Mouse (Mus musculus): ENCODE measurements around the gene E2f4. TPM values are rescaled to one million over a fixed set of nuclear protein-coding genes. Genes with fewer than 3 reads are reported as not detected.

Gene E2f4
- polyA plus RNA-seq (2015; fragmentation: Nextera tagmentation; extraction: Ambion mirVana) = 56.9 and 60.6 TPM in 2 replicates

DNA sequence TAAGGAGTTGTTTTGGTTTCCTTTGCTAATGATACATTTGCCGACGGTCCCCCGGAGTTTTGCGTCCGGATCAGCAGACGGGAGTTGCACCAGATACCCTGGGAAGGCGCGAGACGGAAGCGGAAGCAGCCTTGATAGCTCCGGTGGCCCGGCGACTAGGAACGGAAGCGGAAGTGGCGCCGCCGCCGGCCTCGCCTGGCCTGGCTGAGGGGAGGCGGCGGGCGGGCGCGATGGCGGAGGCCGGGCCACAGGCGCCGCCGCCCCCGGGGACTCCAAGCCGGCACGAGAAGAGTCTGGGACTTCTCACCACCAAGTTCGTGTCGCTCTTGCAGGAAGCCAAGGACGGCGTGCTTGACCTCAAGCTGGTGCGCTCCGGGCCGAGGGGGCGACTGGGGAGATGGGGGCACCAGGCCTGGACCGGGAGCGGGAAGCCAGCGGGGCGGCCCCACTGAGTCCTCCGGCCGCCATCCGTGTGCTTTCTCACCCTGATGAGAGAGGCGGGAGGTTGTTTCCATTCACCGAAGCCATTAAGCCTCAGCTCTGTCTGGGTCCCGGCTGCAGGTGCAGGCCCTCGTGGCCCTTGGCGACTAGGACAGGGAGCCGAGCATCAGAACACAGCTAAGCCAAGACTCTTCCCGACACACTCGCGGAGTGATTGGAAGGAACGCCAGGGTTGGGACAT lies at the start of gene E2f4:
Gene E2f4, plus strand, starts transcription at position 153 of the 682 bp plus-strand sequence.
- Histone ChIP-seq H3K9ac (peak within 1 kb of the TSS; percentile 96), H3K27me3 (no peaks in the 10 kb centered on the region), H3K27ac (peak within 1 kb of the TSS; percentile 40; the same call in 1 of the 2 replicates), H3K9me3 (replicated peaks) (no peaks in the 10 kb centered on the region), H3K4me2 (peak within 1 kb of the TSS; percentile 98), H3K36me3 (ENCODE audit: poor library complexity, severe bottlenecking) (peaks cover 40% of the 10 kb centered on the region), H3K4me1 (peaks cover 25% of the 10 kb centered on the region), H3K4me3 (peak within 1 kb of the TSS; percentile 100)
- under 1% methylated on average over 58 of the region's 58 CpGs for WGBS
- peak; percentile 94 for ATAC-seq

DNA sequence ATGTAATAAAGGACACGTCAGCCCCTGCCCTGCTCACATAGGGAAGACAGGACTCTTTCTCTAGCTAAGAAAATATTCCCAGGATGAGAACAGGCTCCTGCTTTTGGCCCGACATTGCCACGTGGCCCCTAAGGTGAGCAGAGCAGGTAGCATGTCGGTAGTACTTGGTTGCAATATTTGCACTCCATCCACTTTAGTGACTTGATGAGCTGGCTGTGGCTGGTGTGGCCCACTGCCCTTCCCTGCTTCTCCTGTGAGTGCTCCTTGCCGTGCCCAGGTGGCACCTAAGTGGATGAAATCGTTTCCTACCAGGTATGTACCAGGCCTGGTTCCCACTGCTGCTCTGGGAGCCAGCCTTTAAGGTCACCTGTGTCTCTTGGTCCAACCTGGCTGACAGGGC lies 45.5 kb upstream of the E2f4 start:
- Histone ChIP-seq H3K9me3 (replicated peaks) (no peaks in the 10 kb centered on the region), H3K4me2 (no peak overlapping the region), H3K4me3 (no peak overlapping the region), H3K4me1 (peaks cover 14% of the 10 kb centered on the region), H3K27ac (no peak overlapping the region), H3K36me3 (ENCODE audit: poor library complexity, severe bottlenecking) (peaks cover 53% of the 10 kb centered on the region), H3K27me3 (peaks cover 23% of the 10 kb centered on the region), H3K9ac (no peak overlapping the region)
- WGBS = 94% methylated on average over 6 of the region's 6 CpGs
- ATAC-seq = no peak

- WGBS = 95% methylated on average over 10 of the region's 10 CpGs
- peaks cover 14% of the 10 kb centered on the region for H3K4me1 ChIP-seq
- no peak overlapping the region for H3K4me2 ChIP-seq
- no peak overlapping the region for H3K27ac ChIP-seq
- H3K9ac ChIP-seq = no peak overlapping the region
- H3K9me3 ChIP-seq (replicated peaks) = no peaks in the 10 kb centered on the region
- ATAC-seq = no peak
- H3K4me3 ChIP-seq = no peak overlapping the region
- H3K36me3 ChIP-seq (ENCODE audit: poor library complexity, severe bottlenecking) = peaks cover 45% of the 10 kb centered on the region
- H3K27me3 ChIP-seq = peaks cover 30% of the 10 kb centered on the region
Measured at GRCm38 (mm10) chr8:105252680-105253537, 44.6 kb upstream of the E2f4 start.

GRCm38 (mm10) chr8:105253766-105254151 lies 43.7 kb upstream of the E2f4 start:
- peak overlapping the region; percentile 97 for H3K4me2 ChIP-seq
- no peak overlapping the region for H3K27ac ChIP-seq
- peak overlapping the region; percentile 59 for H3K4me3 ChIP-seq
- H3K27me3 ChIP-seq = peaks cover 39% of the 10 kb centered on the region
- peaks cover 17% of the 10 kb centered on the region for H3K4me1 ChIP-seq
- H3K36me3 ChIP-seq (ENCODE audit: poor library complexity, severe bottlenecking) = peaks cover 36% of the 10 kb centered on the region
- H3K9me3 ChIP-seq (replicated peaks) = no peaks in the 10 kb centered on the region
- 0 out of 2 replicates have a peak overlapping the region, but pooled peaks have one; percentile 13 for H3K9ac ChIP-seq
- peak; percentile 59 for ATAC-seq
- 29% methylated on average over 20 of the region's 20 CpGs for WGBS

DNA sequence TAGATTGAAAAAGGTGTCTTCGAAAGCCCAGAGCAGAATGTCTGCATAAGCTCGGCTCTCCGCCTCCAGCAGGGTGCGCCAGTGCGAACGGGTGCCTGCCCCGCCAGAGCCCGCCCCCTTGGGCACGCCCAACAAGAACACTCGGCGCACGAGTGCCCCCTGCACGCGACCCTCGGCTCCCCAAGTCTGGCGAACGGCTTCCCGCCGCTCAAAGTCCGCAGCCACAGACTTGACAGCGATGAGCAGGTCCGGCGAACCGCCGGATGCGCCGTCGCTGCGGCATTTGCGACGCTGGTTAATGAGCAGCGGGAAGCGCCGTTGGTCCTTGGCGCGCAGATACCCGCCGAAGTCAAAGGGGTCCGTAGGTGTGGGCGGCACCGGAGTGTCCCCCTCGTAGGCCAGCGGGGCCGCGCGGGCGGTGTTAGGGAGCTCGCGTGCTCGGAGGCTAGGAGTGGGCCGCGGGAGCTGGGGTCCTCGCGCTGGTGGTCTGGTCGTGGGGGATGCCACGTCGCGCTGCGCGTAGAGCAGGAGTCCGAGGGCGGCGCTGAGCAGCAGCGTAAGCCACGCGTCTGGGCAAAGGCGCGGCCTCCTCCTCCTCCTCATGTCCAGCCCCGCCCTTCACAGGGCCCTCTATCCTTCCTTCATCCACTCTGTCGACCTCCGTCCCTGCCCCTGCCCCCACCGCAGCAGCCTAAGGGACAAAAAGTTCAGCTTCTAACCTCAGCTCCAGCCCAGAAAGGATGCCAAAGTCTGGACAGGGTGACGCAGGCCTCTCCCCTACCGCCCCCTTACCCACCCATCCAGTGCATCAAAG lies 43.1 kb upstream of the E2f4 start:
- under 1% methylated on average over 74 of the region's 74 CpGs for WGBS
- Histone ChIP-seq H3K9me3 (replicated peaks) (no peaks in the 10 kb centered on the region), H3K36me3 (ENCODE audit: poor library complexity, severe bottlenecking) (peaks cover 30% of the 10 kb centered on the region), H3K27me3 (peaks cover 45% of the 10 kb centered on the region), H3K9ac (peak overlapping the region; percentile 71), H3K4me2 (peak overlapping the region; percentile 97), H3K4me1 (peaks cover 23% of the 10 kb centered on the region), H3K4me3 (peak overlapping the region; percentile 59), H3K27ac (no peak overlapping the region)
- ATAC-seq = peak; percentile 84

DNA sequence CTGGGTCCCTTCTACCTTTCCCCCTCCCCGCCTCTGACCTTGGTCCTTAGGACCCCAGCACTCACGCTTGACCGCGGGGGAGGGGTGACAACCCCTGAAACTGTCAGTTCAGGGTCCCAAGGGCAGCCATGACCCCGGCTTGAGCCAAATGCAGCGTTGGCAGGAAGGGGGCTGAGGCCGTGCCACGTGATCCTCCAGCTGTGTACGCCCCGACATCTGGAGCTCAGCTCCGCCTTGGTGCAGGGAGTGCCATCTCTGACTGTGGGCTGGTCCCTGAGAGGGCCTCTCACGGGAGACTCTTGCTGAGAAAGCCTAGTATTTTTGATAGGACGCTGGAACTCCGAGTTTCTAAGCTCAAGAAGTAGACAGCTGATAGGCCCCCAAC lies 42.5 kb upstream of the E2f4 start, which contains the start of gene B3gnt9:
Gene B3gnt9, minus strand, starts transcription at position 188 of the 385 bp plus-strand sequence.
- ATAC-seq = peak; percentile 12; the same call in 1 of the 2 replicates
- Histone ChIP-seq H3K27ac (no peak within 1 kb of the TSS), H3K9ac (peak within 1 kb of the TSS; percentile 71), H3K4me2 (peak within 1 kb of the TSS; percentile 97), H3K4me1 (peaks cover 29% of the 10 kb centered on the region), H3K9me3 (replicated peaks) (no peaks in the 10 kb centered on the region), H3K36me3 (ENCODE audit: poor library complexity, severe bottlenecking) (peaks cover 24% of the 10 kb centered on the region), H3K27me3 (peaks cover 51% of the 10 kb centered on the region), H3K4me3 (peak within 1 kb of the TSS; percentile 59)
- 3% methylated on average over 14 of the region's 14 CpGs for WGBS

DNA sequence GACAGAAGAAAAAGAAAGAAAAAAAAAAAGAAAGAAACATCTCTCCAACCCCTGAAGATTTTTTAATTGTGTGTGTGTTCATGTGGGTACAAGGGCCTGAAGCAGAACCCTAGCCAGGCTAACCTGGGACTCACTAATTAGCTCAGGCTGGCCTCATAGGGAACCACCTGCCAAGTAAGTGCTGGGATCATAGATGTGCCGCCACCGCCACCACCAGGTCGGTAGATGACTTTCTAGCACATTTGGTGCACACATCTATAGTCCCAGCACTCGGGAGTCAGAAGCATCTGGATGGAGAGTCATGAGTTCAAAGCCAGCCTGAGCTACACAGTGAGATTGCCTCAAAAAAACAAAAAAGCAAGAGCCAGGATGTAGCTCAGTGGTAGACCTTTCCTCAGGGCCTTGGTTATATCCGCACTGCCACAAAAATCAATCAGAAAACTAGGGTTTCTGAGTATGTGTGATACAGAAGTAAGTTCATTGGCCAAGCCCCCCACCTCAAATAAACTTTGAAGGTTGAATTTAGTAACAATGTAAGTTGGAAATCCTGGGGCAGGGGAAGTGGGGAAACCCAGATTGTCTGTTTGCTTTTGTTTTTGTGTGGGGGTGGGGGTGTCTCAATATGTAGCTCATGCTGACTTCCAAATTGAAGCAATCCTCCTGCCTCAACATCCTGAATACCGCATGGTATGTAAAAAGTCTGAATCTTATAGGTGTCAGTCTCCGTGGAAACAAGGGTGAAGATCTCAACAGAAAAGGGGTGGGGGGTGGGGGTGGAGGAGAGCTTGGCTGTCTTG lies 39.9 kb upstream of the E2f4 start:
- H3K36me3 ChIP-seq (ENCODE audit: poor library complexity, severe bottlenecking) = no peaks in the 10 kb centered on the region
- no peak for ATAC-seq
- WGBS = 72% methylated on average over 7 of the region's 7 CpGs
- H3K4me3 ChIP-seq = no peak overlapping the region
- peaks cover 73% of the 10 kb centered on the region for H3K27me3 ChIP-seq
- H3K4me2 ChIP-seq = no peak overlapping the region
- no peak overlapping the region for H3K9ac ChIP-seq
- H3K27ac ChIP-seq = no peak overlapping the region
- no peaks in the 10 kb centered on the region for H3K9me3 ChIP-seq (replicated peaks)
- peaks cover 30% of the 10 kb centered on the region for H3K4me1 ChIP-seq

GRCm38 (mm10) chr8:105258911-105259720 lies 38.3 kb upstream of the E2f4 start:
- ATAC-seq = peak; percentile 22
- Histone ChIP-seq H3K9me3 (replicated peaks) (no peaks in the 10 kb centered on the region), H3K9ac (peak overlapping the region; percentile 64), H3K4me1 (peaks cover 27% of the 10 kb centered on the region), H3K36me3 (ENCODE audit: poor library complexity, severe bottlenecking) (no peaks in the 10 kb centered on the region), H3K27me3 (peaks cover 88% of the 10 kb centered on the region), H3K4me2 (peak overlapping the region; percentile 79), H3K4me3 (peak overlapping the region; percentile 41), H3K27ac (no peak overlapping the region)
- WGBS = 2% methylated on average over 55 of the region's 55 CpGs

DNA sequence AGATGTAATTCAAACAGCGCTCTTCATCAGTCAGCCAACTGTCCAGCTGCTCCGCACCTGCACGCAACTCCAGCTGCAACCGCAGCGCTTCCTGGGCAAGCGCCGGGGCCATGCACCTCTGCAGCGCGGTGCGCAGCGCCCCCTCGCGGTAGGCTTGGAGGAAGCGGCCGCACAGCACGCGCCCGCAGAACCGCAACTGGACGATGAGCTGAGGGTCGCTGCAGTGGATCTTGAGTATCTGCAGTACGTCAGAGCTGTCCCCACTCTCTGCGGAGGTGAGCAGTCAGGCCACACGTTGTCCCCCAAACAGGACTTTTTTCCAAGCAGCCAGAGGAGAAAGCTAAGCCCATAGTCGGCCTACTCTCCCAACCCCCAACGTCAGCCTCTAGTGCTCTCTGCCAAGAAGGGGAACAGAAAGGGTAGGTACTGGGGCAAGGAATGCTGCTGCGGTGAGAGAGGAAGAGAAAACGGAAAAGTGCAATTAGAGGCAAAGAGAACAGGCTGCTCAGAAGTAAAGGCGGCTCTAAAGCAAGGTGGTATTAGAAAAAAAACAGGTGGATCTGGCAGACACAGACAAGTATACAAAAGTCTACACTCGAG lies 37.6 kb upstream of the E2f4 start:
- peak; percentile 51 for ATAC-seq
- H3K4me3 ChIP-seq = peak overlapping the region; percentile 41

DNA sequence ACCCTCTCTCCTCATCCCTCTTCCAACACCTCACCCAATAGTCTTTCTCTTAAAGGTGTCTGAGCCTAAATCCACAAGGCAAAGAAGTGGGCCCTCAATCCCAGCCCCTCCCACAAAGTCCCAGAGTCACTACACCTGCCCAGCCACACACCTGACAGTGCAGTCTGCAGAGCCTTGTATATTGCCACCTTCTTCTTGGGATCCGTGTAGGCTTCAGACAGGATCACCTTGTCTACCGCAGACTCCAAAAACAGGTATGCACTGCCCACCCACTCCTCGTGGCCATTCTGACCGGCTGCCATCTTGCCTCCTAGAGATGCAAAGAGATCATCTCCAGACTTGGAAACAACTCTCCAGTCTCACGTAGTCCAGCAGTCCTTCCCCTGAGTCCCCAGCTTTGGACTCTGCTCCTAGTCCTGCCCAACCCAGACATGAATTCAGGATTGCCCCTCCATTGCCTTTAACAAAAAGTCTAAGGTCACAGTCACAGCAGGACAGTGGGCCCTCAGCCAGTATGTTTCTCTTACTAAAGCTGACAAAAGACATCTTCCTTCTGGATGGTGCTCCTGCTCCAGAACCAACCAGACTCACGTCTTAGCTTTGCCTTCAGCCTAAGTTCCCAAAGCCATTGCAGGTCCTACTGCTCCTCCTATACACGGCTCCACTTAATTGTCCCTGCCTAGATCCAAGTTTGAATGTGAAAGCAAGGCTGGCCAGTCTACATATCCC lies 36.9 kb upstream of the E2f4 start:
- H3K4me2 ChIP-seq = no peak overlapping the region
- peaks cover 29% of the 10 kb centered on the region for H3K4me1 ChIP-seq
- H3K4me3 ChIP-seq = no peak overlapping the region
- no peak overlapping the region for H3K27ac ChIP-seq
- H3K9me3 ChIP-seq (replicated peaks) = no peaks in the 10 kb centered on the region
- H3K36me3 ChIP-seq (ENCODE audit: poor library complexity, severe bottlenecking) = no peaks in the 10 kb centered on the region
- H3K27me3 ChIP-seq = peaks cover 93% of the 10 kb centered on the region
- no peak for ATAC-seq
- 59% methylated on average over 7 of the region's 7 CpGs for WGBS
- H3K9ac ChIP-seq = no peak overlapping the region

More for the DNA sequence above, 37.6 kb upstream of the E2f4 start:
- 4% methylated on average over 30 of the region's 30 CpGs for WGBS
- Histone ChIP-seq H3K9ac (peak overlapping the region; percentile 64), H3K4me1 (peaks cover 28% of the 10 kb centered on the region), H3K9me3 (replicated peaks) (no peaks in the 10 kb centered on the region), H3K4me2 (peak overlapping the region; percentile 79), H3K27ac (no peak overlapping the region), H3K36me3 (ENCODE audit: poor library complexity, severe bottlenecking) (no peaks in the 10 kb centered on the region), H3K27me3 (peaks cover 93% of the 10 kb centered on the region)
